Mouse (Mus musculus) bone marrow, adult 2 months (tissue): ENCODE measurements around the gene Tcl1b4. TPM values are rescaled to one million over a fixed set of nuclear protein-coding genes. Genes with fewer than 3 reads are reported as not detected.

Source experiments
- H3K27ac ChIP-seq: fragments of 200-500 bp; 2 replicates; pipeline ENCODE4 v1.5.1; 2012; ENCODE audit warnings: low read depth, mild to moderate bottlenecking, control low read depth, inconsistent platforms, low read length; ENCODE audit not compliant: control insufficient read depth, poor library complexity, insufficient read depth
- H3K4me1 ChIP-seq: fragments of 200-500 bp; 2 replicates; pipeline ENCODE4 v1.6.1; 2011; ENCODE audit warnings: low read length; ENCODE audit not compliant: control insufficient read depth, insufficient read depth
- H3K4me3 ChIP-seq: fragments of 200-500 bp; replicated peaks from 2 replicates; pipeline ENCODE3; 2011; ENCODE audit warnings: mild to moderate bottlenecking, low read depth, low read length, control low read depth; ENCODE audit not compliant: control insufficient read depth
- CTCF ChIP-seq: fragments of 200-500 bp; IDR thresholded peaks from 2 replicates; pipeline ENCODE4 v1.5.1; 2011; ENCODE audit warnings: low read length, control low read depth; ENCODE audit not compliant: control insufficient read depth, insufficient read depth
- POLR2A ChIP-seq: fragments of 200-500 bp; IDR thresholded peaks from 2 replicates; pipeline ENCODE4 v1.6.1; 2011; ENCODE audit warnings: low read depth, mild to moderate bottlenecking, control low read depth, low read length, borderline replicate concordance; ENCODE audit not compliant: control insufficient read depth
- WGBS: fragments of 180-500 bp; shearing (Covaris S2); methylation state at CpG from one replicate; pipeline ENCODE4 v1.1.7; 2018; 5-methylcytosine and 5-hydroxymethylcytosine counted together
- polyA plus RNA-seq: library from polyadenylated mRNA; stranded (reverse); fragments of >200 nt; gene quantifications from 2 replicates; pipeline ENCODE4 v1.2.4, GENCODE M21; 2011; ENCODE audit warnings: low replicate concordance; ENCODE audit not compliant: missing spikeins, insufficient read depth, insufficient read length

The Tcl1b4 gene
- polyA plus RNA-seq, 1 experiment, result not detected

- 38% methylated on average over 1 of the region's 1 CpGs for WGBS
- H3K4me3 ChIP-seq, result no peak overlapping the region
- H3K27ac ChIP-seq, result no peak overlapping the region
- TF ChIP-seq CTCF (no peak), POLR2A (no peak)
- no peaks in the 10 kb centered on the region for H3K4me1 ChIP-seq
Observed at GRCm38 (mm10) chr12:105207071-105207470, 5.3 kb downstream of the Tcl1b4 start.

DNA sequence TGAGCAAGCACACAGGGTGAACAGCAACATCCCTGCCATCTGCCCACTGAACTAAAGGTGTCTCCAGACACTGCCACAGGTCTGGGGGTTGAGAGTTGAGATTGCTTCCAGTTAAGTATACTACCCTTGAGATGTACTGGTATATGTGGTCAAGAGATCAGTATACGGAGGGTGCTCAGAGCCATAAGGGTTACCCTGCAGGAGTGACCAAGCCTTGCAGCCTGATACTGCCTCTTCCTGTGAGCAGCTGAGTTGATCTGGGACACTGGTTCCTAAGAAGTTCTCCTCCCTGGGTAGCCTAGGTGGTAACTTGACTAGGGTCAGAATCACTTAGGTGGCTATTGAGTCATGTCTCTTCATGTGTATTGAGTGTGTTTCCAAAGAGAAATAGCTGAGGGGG, 6.7 kb downstream of the Tcl1b4 start:
- TF ChIP-seq POLR2A (no peak), CTCF (no peak)
- Histone ChIP-seq H3K4me3 (no peak overlapping the region), H3K27ac (no peak overlapping the region), H3K4me1 (no peaks in the 10 kb centered on the region)
- 63% methylated on average over 1 of the region's 1 CpGs for WGBS

- H3K27ac ChIP-seq, result no peak overlapping the region
- 84% methylated on average over 7 of the region's 7 CpGs for WGBS
- TF ChIP-seq POLR2A (no peak), CTCF (no peak)
- H3K4me3 ChIP-seq, result no peak overlapping the region
- H3K4me1 ChIP-seq, result no peaks in the 10 kb centered on the region
Observed at GRCm38 (mm10) chr12:105209231-105209630, 7.5 kb downstream of the Tcl1b4 start.

DNA sequence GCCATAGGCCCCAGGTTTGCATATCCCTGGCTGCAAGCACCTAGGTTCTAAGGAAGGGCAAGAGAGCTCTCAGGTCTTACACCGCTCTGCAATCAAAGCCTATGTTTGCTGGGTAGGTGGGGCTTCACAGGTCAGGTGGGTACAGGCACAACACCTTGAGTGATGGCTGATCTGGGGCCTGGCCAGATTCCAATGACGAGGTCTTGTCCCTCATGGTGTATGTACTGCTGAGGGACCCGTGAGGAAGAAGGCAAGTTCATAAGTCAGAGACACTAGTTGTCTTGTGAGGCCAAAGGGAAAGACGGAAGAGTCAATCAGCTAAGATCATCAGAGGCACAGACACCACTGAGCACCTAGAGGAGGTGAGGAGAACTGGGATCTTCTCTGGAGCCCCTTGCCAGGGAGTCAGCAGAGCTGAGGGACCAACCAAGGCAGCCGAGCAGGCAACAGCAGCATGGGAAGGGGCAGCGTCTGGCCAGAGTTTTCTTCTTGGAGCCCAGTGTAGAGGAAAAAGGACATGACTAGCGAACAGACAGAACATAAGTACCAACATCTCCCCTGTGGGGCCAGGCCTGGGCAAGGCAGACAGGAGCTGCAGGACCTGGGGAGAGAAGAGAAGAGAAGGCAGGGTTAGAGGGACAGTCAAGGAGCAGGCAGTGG, 15.5 kb downstream of the Tcl1b4 start:
- H3K27ac ChIP-seq, result no peak overlapping the region
- TF ChIP-seq POLR2A, result no peak
- no peak for TF ChIP-seq CTCF
- H3K4me3 ChIP-seq, result no peak overlapping the region
- whole genome bisulfite sequencing, result 75% methylated on average over 7 of the region's 7 CpGs
- no peaks in the 10 kb centered on the region for H3K4me1 ChIP-seq

DNA sequence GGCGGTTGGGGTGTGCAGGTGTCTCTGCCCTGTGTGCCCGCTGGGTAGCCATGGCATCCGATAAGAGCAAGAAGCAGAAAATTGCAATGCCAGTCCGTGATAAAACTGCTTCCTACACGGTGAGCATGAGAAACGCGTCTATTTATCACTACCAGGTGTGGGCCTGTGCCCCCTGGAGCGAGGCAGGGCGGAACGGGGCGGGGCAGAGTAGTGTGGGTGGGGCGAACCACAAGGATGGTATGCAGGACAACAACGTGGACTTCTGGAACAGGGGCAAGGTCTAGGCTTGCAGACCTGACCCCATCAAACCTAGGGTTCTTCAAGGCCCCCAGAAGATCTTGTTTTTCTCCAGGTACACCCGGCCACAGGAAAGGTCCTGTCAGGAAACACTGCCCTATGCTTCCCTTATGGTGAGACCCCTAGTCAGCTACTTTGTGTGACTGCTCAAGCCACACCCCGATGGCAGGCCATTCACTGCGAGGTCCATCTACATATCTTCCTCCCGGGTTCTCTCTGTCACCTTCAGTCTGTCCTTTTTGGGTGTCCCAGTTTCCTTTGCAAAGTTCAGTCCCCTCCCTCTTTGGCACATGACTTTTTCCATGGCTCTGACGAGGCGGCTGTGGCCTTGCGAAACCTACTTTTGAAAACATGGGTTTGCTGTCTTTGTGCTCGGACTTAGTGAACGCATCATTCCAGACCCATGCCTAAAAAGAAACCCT, 21.0 kb downstream of the Tcl1b4 start, which contains the start of gene Tcl1:
Gene Tcl1 (minus strand): TSS at position 193 of the 719 bp plus-strand sequence.
- Histone ChIP-seq H3K4me1 (no peaks in the 10 kb centered on the region), H3K4me3 (no peak within 1 kb of the TSS), H3K27ac (no peak within 1 kb of the TSS)
- TF ChIP-seq POLR2A, result no peak
- TF ChIP-seq CTCF, result no peak
- WGBS, result 83% methylated on average over 22 of the region's 22 CpGs

- H3K27ac ChIP-seq, result no peak overlapping the region
- TF ChIP-seq CTCF (no peak), POLR2A (no peak)
- WGBS, result 64% methylated on average over 16 of the region's 16 CpGs
- H3K4me3 ChIP-seq, result no peak overlapping the region
- H3K4me1 ChIP-seq, result no peaks in the 10 kb centered on the region
Observed at GRCm38 (mm10) chr12:105224621-105225320, 23.0 kb downstream of the Tcl1b4 start.

DNA sequence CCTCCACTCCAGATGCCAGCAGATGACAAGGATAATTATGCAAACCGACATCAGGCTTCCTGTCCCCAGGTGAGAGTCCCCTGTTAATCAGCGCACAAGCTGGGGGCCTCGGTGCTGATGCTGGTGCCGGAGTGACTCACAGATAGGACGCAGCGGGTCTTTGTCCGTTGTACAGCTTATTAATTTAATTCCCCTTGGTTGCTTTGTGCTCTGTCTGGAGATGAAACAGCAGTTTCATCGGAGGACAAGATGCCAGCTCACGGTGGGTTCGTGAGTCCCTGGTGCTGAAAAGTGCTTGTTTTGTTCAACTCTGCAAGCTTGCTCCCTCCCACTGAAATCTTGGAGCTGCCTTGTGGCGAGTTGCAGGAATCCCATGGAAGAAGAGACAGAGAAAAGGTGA, 32.6 kb downstream of the Tcl1b4 start:
- Histone ChIP-seq H3K4me1 (no peaks in the 10 kb centered on the region), H3K4me3 (no peak overlapping the region), H3K27ac (no peak overlapping the region)
- TF ChIP-seq CTCF, result no peak
- TF ChIP-seq POLR2A, result no peak
- 66% methylated on average over 11 of the region's 11 CpGs for WGBS

DNA sequence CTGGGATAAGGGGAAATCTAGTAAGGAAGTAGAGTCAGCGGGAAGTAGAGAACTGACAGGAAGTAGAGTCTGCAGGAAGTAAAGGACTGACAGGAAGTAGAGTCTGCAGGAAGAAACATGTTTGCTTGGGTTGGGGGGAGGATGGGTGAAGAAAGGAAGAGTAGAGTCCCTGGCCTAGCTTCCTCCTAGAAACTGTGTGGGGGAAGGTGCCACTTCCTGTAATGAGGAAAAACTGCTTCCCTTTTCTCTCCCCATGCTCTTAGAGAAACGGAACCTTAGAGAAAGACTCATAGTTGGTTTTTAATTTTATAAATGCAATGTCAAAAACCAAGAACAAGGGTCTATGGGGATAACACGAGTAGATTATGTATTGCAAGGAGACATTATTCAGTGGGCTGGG, 33.3 kb downstream of the Tcl1b4 start:
- no peak for TF ChIP-seq POLR2A
- no peak for TF ChIP-seq CTCF
- Histone ChIP-seq H3K4me3 (no peak overlapping the region), H3K27ac (no peak overlapping the region), H3K4me1 (no peaks in the 10 kb centered on the region)
- WGBS, result 28% methylated on average over 3 of the region's 3 CpGs
